Mouse (Mus musculus) 3134 (cell line): ENCODE measurements around the gene Izumo1.

Experiments used
- DNase-seq: peaks from one replicate; pipeline ENCODE4 v3.0.0-alpha.2; 2011; ENCODE audit warnings: low spot score; ENCODE audit not compliant: insufficient read length; ENCODE audit errors: extremely low read depth

Gene Izumo1

DNA sequence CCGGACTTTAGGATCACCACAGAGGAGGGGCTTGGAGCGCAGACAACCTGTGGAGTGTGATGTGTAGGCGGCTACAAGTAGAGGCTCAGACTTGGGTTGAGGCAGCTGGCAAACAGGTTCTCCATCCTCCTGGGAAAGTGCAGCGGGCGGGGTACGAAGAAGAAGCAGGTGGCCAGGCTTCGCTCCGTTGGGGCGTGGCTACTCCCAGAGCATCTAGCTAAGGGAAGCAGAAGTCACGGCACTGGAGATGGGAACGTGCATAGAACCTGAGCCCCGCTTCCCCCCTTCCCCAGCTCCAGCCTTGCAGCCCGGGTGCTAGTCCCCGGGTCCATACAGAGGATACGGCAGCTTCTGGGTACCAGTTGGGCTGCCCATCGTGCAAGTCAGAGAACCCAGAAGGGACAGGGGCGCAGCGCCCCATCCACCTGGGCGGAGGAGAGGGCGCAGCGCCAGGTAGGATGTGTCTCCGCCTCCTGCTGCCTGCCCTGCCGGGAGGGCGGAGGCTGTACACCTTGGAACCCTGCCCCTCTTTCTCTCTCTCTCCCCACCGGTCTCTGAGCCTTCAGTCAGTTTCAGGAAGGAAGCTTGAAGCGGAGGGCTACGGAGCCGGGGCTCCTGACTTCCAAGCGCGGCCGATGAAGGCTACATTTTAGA lies 4.4 kb upstream of the Izumo1 start, which contains the start of gene Fut1:
Fut1 (plus strand) TSS at position 248 of the 654 bp plus-strand sequence.
- DNase-seq, result no peak

DNA sequence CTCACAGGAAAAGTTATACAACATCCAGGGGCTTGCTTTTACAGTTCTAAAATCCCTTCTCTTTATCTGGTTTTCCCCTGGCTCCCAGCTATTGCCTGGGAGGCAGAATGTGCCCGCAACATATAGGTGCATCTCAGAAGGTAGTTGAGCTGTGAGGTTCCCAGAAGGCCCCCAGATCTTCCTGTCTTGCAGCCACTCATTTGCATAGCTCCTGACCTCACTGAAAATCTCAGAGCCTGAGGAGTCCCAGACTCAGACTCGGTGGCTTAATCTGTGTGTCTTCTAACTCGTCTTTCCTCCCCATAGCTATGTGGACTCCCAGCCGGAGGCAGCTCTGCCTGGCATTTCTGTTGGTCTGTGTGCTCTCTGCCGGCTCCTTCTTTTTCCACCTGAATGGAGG lies 3.3 kb upstream of the Izumo1 start:
- DNase-seq, result no peak

DNA sequence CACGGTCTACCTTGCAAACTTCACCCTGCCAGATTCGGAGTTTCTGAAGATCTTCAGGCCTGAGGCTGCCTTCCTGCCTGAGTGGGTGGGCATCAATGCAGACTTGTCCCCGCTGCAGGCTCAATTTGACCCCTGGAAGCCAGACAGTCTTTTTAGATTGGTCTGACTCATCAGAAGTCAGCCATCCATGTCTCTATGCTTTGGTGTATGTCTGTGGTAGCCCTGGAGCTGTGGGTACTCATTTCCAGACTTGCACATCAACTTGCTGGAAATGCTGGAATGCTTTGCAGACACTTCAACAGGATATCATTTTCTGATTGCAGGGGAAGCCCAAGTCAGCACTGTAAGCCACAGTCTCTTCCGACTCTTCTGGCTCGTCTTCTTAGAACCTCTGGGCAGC lies 2.0 kb upstream of the Izumo1 start:
- no peak for DNase-seq

DNA sequence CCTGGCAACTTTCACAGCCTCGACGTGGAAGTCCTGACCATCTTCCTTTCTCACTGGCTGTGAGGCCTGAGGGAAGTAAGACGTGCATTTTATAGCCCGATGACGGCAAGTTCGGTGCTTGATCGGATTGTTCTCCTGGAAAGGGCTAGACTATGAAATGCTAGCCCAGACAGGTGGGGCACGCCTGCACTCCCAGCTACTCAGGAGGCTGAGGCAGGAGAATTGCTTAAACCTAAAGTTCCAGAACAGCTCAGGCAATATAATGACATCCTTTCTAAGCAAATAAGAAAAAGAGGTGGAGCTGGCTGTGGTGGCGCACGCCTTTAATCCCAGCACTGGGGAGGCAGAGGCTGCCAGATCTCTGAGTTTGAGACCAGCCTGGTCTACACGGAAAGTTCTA lies 1.9 kb downstream of the Izumo1 start:
- peak; percentile 35 for DNase-seq

DNA sequence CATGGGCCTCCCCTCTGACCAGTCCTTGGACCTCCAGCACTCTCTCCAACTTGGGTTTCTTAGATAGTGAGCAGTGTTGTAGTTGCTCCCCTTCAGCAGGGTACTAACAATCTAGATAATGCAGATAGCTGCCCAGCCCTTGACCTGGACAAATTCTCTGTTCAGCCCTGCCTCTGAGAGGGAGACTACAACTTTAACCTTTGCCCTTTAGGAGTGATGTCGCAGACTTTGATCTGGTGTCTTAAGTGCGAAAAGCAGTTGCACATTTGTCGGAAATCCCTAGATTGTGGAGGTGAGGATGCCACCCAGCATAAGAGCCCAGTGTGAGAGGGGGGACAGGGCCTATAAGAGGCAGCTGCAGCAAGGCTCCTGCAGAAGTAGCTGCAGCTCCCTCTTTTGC lies 3.1 kb downstream of the Izumo1 start:
- no peak for DNase-seq

DNA sequence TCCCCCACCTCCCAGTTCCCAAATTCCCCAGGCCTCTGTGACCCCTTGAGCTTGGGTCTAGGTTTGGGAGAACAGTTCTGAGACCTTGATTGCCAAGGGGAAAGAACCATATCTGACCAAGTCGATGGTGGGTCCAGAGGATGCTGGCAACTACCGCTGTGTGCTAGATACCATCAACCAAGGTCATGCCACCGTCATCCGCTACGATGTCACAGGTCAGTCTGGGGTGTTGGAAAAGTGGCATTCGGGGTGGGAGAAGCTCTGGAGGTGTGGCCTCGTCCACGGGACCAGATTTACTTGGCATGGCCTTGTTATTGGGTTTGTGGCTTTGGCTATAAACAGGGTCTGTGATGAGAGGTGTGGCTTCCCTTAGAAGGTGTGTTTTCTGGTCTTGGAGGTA lies 3.9 kb downstream of the Izumo1 start:
- DNase-seq, result no peak

DNA sequence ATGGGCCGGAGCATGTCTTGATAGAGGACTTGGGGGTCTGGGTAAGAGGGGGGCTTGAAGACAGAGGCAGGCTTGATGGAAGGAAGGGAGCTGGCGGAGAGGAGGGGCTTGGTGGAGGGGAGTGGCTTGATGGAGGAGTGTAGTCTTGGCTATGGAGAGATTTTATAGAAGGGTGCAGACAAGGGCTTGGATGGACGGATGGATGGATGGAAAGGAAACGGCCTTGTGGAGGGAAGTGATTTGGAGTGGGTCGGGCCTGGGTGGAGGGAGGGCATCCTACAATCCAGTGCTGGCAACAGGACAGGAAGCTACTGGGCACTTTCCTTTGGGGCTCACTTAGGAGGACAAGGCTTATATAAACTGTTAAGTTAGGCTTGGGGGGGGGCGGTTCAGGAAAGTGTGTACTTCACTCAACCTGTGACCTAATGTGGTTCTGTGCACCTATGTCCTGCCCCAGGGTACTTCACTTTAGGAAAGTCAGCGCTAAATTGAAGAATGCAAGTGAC lies 5.0 kb downstream of the Izumo1 start:
- no peak for DNase-seq

DNA sequence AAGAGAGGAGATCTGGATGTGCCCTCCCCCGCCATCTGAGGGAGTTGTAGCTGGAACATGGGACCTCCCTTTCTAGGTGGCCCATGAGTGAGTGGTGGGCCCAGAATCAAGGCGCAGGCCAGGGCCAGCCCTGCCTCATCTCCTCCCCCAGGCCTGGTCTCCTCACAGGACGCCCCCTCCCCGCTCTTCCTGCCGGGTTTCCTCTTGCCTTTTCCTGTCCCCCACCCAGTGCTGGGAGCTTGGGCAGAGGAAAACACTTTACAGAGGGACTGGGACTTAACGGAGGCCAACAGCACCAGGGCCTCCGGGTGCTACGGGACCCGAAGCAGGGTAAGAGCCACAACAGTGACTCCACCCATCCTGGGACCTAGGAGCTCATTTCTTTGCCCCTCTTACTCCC lies 5.7 kb downstream of the Izumo1 start, which contains the start of gene Rasip1:
Rasip1 (plus strand) TSS at position 228 of the 400 bp plus-strand sequence.
- DNase-seq, result no peak

DNA sequence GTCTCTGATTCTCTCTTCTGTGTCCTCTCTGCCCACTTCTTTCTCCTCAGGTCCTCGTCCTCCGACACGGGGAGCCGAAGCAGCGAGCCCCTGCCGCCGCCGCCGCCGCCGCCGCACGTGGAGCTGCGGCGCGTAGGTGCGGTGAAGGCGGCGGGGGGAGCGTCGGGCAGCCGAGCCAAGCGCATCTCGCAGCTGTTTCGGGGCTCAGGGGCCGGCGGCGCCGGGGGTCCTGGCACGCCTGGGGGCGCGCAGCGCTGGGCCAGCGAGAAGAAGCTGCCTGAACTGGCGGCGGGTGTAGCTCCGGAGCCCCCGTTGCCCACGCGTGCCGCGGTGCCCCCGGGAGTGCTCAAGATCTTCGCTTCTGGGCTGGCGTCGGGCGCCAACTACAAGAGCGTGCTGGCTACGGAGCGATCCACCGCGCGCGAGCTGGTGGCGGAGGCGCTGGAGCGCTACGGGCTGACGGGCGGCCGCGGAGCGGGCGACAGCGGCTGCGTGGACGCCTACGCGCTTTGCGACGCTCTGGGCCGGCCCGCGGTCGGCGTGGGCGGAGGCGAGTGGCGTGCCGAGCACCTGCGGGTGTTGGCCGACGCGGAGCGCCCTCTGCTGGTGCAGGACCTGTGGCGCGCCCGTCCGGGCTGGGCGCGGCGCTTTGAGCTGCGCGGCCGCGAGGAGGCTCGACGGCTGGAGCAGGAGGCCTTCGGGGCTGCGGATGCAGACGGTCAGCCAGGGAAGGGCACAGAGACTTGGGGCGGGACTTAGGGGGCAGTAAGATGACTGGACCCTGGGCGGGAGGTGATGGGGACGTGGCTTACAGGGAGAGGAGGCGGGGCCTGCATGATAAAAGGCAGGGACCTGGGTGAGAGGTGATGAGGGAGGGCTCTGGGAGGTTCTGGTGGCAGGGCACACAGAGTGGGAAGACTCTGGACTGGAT lies 7.0 kb downstream of the Izumo1 start:
- DNase-seq, result no peak

DNA sequence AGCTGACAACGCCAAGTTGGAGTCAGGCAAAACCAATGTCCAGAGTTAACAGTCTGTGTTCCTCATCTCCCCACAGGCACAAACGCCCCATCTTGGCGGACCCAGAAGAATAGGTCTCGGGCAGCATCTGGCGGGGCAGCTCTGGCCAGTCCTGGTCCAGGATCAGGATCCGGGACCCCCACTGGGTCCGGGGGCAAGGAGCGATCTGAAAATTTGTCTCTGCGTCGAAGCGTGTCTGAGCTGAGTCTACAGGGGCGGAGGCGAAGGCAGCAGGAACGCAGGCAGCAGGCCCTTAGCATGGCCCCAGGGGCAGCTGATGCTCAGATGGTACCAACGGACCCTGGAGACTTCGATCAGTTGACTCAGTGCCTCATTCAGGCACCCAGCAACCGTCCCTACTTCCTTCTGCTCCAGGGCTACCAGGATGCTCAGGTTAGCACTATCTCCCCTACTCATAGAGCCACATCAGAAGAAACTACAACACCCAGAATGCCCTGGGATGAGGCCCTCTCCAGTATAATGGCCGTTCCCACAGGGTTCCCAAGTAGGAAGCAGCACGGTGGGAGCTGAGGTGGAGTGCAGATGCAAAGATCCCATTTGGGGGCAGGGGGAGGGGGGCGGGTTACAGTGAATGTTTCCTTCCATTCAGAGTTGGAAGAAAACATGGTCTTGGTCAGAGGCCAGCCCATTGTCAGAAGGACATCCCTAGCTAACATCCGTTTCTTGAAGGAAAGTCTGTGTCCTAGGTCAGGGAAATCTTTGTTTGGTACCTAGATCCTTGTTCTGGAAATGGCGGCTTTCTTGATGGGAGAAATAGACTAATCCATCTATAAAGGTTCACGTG lies 8.7 kb downstream of the Izumo1 start:
- DNase-seq, result no peak

DNA sequence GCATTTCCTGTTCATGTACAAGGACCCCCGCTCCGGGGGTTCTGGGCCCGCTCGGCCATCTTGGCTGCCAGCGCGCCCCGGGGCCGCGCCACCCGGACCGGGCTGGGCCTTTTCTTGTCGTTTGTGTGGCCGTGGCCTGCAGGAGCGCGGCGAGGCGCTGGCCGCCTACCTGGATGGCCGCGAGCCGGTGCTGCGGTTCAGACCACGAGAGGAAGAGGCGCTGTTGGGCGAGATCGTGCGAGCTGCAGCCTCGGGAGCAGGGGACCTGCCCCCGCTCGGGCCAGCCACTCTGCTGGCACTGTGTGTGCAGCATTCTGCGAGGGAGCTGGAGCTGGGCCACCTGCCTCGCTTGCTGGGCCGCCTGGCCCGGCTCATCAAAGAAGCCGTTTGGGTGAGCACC lies 10.9 kb downstream of the Izumo1 start:
- no peak for DNase-seq

DNA sequence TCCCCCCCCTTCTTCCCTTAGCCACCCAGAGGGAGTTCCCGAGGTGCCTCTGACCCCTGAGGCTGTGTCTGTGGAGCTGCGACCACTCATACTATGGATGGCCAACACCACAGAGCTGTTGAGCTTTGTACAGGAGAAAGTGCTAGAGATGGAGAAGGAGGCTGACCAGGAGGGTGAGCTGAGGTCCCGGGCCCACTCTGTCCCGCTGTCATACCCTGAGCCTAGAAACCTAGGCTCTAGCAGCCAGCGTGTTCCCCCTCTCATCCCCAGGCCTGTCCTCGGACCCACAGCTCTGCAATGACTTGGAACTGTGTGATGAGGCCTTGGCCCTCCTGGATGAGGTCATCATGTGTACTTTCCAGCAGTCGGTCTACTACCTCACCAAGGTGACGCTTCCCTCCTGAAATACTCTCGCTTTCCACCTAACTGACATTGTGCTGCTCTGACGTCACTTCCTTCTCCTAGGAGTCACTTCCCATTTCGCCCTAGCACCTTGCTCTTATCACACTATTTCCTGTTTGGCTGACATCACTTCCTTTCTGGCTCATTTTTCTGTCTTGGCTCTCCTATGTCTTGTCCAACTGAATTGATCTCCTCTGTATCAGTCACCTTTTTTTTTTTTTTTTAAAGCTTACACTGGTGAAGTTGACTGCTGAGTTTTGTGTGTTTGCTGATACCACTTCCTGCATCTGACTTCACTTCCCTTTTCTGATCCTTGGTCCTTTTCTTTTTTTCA lies 13.5 kb downstream of the Izumo1 start:
- no peak for DNase-seq

DNA sequence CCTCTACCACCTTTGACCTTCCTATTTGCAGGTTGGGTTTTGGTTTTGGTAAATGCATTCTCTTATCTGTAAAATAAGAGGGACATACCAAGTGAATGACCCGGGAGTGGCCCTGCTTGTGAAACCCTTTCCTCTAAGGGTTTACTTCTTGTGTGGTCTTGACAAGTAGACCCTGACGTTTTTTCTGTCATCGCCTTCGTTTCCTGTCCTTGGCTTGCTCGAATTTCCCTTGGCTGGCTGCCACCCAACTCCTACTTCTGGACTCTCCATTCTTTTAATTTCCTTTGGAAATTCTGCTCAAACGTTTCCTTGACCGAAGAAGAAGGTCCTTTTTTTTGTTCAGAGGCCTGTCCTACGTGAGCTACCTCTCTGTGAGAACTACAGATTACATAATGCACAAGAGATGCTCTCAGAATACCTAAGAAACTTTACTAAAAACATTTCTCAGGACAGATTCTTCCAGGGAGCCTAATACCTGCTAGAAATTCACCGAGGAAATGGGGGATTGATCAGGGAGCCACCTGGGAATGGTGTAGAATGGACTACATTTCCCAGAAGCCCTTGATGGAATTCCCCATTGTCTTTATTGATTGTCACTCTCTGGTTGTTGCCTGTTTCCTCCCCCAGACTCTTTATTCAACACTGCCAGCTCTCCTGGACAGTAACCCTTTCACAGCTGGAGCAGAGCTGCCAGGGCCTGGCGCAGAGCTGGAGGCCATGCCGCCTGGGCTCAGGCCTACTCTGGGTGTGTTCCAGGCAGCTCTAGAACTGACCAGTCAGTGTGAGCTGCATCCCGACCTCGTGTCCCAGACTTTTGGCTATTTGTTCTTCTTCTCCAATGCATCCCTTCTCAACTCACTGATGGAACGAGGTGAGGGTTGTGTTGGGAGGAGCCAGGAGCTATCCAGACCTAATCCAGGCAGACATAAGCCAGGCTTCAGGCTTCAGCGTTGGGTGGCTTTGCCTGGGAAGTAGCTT lies 14.4 kb downstream of the Izumo1 start:
- DNase-seq, result no peak

DNA sequence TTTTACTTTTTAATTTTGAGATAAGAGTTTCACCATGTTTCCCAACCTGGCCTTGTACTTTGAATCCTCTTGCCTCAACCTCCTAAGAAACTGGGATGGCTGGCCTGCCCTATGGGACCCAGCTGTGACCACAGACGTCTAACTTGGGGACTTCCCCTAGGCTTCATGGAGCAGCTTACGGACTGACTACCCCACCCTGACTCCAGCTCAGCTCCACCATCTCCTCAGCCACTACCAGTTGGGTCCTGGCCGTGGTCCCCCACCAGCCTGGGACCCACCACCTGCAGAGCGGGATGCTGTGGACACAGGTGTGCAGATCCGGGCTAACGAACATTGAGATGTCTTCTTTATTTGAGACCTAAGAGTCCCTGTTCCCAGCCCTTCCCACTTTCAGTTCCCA lies 16.1 kb downstream of the Izumo1 start:
- no peak for DNase-seq

DNA sequence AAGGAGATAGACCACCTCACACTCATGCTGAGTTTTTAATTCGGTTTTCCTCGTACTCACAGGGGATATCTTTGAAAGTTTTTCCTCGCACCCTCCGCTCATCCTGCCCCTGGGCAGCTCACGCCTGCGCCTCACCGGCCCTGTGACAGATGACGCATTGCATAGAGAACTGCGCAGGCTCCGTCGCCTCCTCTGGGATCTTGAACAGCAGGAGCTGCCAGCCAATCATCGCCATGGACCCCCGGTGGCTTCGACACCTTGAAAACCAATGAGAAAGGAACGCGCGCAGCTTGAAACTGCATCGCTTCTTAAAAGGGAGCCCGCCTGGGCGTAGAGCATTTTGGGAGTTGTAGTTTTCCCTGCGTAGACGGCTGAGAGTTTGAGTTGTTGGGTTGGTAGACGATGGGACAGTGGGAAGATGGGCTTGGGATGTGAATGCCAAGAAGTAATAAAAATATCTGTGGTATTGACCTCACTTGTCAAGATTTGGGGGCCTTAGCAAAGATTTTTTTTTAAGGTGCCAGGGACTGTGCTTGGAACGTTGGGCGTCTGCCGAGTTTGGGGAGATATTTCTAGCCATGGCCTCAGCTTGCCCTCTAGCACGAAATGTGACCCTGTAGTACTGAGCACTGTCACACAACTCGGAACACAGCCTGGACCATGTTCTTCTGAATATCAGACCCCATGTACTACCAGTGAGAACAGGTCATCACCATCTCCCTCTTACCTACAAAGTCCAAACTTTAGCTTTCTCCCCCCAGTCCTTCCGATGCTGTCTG lies 17.2 kb downstream of the Izumo1 start:
- no peak for DNase-seq

DNA sequence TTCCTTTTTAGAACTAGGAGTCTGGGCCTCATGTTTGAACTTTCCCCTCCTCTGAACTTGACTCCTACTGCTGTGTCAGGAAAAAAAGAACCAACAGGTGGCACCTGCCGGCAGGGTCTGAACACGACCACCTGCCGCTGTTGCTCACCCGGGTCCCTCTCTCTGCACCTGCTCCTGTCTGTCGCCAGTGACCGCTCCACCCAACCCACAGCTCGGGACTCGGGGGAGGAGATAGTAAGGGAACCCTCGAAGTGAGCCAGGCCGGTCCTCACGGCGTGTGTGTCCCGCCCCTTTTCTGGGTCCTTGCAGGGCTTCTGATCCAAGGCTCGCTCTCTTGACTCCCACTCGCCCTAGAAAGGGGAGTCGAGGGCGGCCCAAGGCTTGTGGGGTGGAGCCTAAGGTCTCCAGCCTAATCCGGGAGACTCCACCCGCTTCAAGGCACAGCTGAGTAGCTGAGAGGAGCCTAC lies 18.0 kb downstream of the Izumo1 start, which contains the start of gene Mamstr:
Mamstr (plus strand) TSS at position 417 of the 467 bp plus-strand sequence.
- DNase-seq, result no peak

DNA sequence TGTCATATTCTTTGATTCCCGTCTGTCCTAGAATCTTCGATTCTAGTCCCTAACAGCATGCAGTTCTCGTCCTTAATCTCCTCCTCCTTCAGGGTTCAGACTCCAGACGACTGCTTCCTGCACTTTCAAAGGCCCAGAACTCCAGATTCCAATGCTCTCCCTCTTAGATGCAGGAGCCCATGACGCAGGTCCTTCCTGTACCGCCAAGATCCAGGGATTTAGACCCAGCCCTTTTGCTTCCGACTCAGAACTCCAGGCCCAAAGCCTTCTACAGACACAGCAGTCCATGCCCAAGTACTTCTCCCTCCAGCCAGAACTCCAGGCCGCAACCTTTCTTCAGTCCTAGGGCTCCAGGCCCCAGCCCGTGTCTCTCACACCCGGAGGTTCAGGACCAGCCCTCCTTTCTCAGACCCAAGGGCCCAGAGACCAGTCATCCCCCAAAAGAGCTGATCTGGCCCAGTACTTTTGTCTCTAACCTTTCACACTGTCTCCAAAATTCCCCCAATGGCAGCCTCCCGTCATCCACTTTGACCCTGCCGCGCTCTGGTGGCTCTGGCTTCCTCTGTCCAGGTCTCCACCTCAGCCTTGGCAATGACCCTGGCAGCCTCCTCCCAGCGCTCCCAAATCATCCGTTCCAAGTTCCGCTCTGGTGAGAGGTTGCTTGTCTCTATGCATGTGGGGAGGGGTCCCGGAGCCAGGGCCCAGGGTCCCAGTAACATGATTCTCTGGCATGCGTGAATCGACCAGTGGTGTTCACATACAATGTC lies 18.8 kb downstream of the Izumo1 start:
- DNase-seq, result no peak
